Mouse (Mus musculus) stomach, postnatal 0 days (tissue): ENCODE measurements around the gene Nob1.

Experiments used
- CTCF ChIP-seq: IDR thresholded peaks from 2 replicates; pipeline ENCODE4 v1.5.1; 2016; ENCODE audit warnings: antibody characterized with exemption, low read depth, mild to moderate bottlenecking, moderate library complexity
- EP300 ChIP-seq: optimal IDR thresholded peaks from 2 replicates; pipeline ENCODE3; 2016; ENCODE audit warnings: antibody characterized with exemption

DNA sequence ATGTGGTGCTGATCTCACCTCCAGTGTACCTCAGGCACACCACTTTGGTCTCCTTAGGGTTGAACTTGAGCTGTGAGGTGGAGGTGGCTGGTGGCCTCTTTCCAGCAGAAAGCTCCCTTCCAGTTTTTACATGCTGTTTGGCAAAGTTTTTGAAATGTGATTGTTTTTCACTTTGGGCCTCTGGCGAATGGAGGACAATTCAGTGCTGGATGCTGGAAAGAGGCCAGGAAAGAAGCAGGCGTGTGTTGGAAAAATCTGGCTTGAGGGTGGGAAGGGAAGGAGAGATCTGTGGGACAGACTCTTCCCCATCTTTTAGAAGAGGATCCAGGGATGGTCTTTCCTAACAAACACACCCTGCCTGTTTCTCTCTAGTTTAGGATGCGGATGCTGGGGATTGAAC is 19.8 kb upstream of the Nob1 start:
- TF ChIP-seq CTCF (no peak), EP300 (no peak)
